Mouse (Mus musculus) CD4-positive naive resting alpha-beta T cell, adult 57 days (primary cell): ENCODE data around the gene Galk2. TPM values are rescaled to one million over a fixed set of nuclear protein-coding genes. Genes with fewer than 3 reads are reported as not detected.

Source experiments
- total RNA-seq: library from RNA; stranded (reverse); gene quantifications from one replicate; pipeline ENCODE4 v1.2.4, GENCODE M21; 2023

The Galk2 gene
- 30.8 TPM for total RNA-seq

GRCm38 (mm10) chr2:125858521-125859280 is at the start of gene Galk2, which contains the start of gene Cops2:
Gene Galk2, plus strand, starts transcription at chr2:125859109.
Gene Cops2, minus strand, starts transcription at chr2:125859139.

Other genes starting within 250 kb of the Galk2 start
- gene Cep152, start 234.0 kb upstream of the Galk2 start, total RNA-seq: 19.6 TPM
- gene Eid1, start 186.0 kb upstream of the Galk2 start, total RNA-seq: 34.5 TPM
- gene Shc4, start 135.0 kb upstream of the Galk2 start, total RNA-seq: 0.35 TPM
- 44.0 TPM for gene Secisbp2l, start 76.2 kb upstream of the Galk2 start, total RNA-seq
- 63.3 TPM for gene Cops2, start within 50 bp of the Galk2 start, total RNA-seq
- gene Fgf7, start 175.5 kb downstream of the Galk2 start, total RNA-seq: not detected